Mouse (Mus musculus): Measurements from ENCODE around the gene Ttc38. TPM values are rescaled to one million over a fixed set of nuclear protein-coding genes. Genes with fewer than 3 reads are reported as not detected.

Ttc38 gene
- polyA plus RNA-seq, 2 experiments: 5.0 to 6.9 TPM

DNA sequence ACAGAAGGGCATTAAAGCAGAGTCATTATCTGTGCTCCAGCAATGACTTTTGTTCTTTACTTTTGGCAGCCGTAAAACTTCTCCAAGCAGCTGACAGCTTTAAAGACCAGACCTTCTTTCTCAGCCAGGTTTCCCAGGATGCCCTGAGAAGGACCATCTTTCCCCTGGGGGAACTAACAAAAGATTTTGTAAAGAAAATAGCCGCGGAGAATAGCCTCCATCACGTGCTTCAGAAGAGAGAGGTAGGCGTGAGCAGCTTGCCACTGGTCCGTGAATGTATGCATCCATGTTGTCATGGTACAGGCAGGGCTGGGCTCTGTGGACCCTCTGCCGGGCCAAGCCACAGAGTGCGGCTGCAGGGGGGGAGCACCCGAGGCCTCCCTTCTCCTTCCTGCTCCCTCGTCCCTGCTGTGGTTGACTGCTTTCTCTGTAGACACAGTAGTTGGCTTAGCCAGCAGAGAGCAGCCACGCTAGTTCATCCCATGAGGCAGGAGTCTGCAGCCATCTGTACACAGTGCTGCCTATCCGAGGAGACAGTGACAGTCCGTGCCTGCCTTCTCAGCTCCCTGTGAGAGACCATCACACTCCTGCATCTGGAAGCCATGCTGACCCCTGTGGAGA, 60.5 kb downstream of the Ttc38 start:
- H3K4me1 ChIP-seq (ENCODE audit: control insufficient read depth, insufficient read depth, low read length): no peaks in the 10 kb centered on the region
- ATAC-seq (ENCODE audit: low FRiP score, low read depth) (no peak), DNase-seq (ENCODE audit: low spot score) (no peak)
- no peak overlapping the region for H3K27ac ChIP-seq (replicated peaks; ENCODE audit: low read depth, low read length)
- H3K36me3 ChIP-seq (ENCODE audit: control insufficient read depth, insufficient read depth, low read length): peaks cover 87% of the 10 kb centered on the region
- H3K9me3 ChIP-seq (ENCODE audit: control insufficient read depth, low read length): no peaks in the 10 kb centered on the region
- H3K9ac ChIP-seq (ENCODE audit: low read depth, low read length, severe bottlenecking): no peak overlapping the region
- no peak for TF ChIP-seq POLR2A (IDR thresholded peaks at IDR 0.05; ENCODE audit: borderline replicate concordance, extremely low read depth, insufficient read depth, insufficient read length)
- no peak overlapping the region for H3K4me3 ChIP-seq (replicated peaks; ENCODE audit: low read length)
- H3K27me3 ChIP-seq (ENCODE audit: control insufficient read depth, insufficient read depth, low read length): no peaks in the 10 kb centered on the region
- WGBS: 85% methylated on average over 13 of the region's 13 CpGs
- H3K4me2 ChIP-seq (replicated peaks; ENCODE audit: low read depth, low read length, severe bottlenecking): no peak overlapping the region

GRCm38 (mm10) chr15:85893871-85894270, 61.8 kb downstream of the Ttc38 start:
- no peak for TF ChIP-seq POLR2A (IDR thresholded peaks at IDR 0.05; ENCODE audit: borderline replicate concordance, extremely low read depth, insufficient read depth, insufficient read length)
- ATAC-seq (ENCODE audit: low FRiP score, low read depth) (no peak), DNase-seq (ENCODE audit: low spot score) (no peak)
- Histone ChIP-seq H3K9me3 (ENCODE audit: control insufficient read depth, low read length) (no peaks in the 10 kb centered on the region), H3K36me3 (ENCODE audit: control insufficient read depth, insufficient read depth, low read length) (peaks cover 88% of the 10 kb centered on the region), H3K27me3 (ENCODE audit: control insufficient read depth, insufficient read depth, low read length) (no peaks in the 10 kb centered on the region), H3K4me1 (ENCODE audit: control insufficient read depth, insufficient read depth, low read length) (no peaks in the 10 kb centered on the region), H3K27ac (replicated peaks; ENCODE audit: low read depth, low read length) (no peak overlapping the region), H3K4me2 (replicated peaks; ENCODE audit: low read depth, low read length, severe bottlenecking) (no peak overlapping the region), H3K9ac (ENCODE audit: low read depth, low read length, severe bottlenecking) (no peak overlapping the region), H3K4me3 (replicated peaks; ENCODE audit: low read length) (no peak overlapping the region)
- WGBS: 89% methylated on average over 7 of the region's 7 CpGs

DNA sequence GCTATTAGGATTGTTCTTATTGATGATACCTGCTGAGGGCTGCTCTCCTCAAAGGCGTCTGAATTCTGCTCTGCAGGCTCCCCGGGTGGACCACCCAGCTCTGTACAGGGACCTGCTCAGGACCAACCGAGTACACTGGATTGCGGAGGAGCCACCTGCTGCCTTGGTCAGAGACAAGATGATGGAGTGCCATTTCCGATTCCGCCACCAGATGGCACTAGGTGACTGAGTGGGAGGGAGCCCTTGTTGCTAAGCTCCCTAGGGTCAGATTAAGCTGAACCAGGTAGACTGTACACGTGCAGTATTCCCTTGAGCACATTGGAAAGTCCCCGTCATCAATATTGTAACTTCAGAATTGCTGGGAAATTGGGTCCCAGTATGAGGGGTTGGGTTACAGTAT, 64.2 kb downstream of the Ttc38 start:
- 21% methylated on average over 8 of the region's 8 CpGs for WGBS
- no peak overlapping the region for H3K4me2 ChIP-seq (replicated peaks; ENCODE audit: low read depth, low read length, severe bottlenecking)
- peak; percentile 69 for DNase-seq (ENCODE audit: low spot score)
- TF ChIP-seq POLR2A (IDR thresholded peaks at IDR 0.05; ENCODE audit: borderline replicate concordance, extremely low read depth, insufficient read depth, insufficient read length): no peak
- H3K9me3 ChIP-seq (ENCODE audit: control insufficient read depth, low read length): no peaks in the 10 kb centered on the region
- no peak overlapping the region for H3K9ac ChIP-seq (ENCODE audit: low read depth, low read length, severe bottlenecking)
- H3K4me1 ChIP-seq (ENCODE audit: control insufficient read depth, insufficient read depth, low read length): no peaks in the 10 kb centered on the region
- peaks cover 75% of the 10 kb centered on the region for H3K36me3 ChIP-seq (ENCODE audit: control insufficient read depth, insufficient read depth, low read length)
- H3K27me3 ChIP-seq (ENCODE audit: control insufficient read depth, insufficient read depth, low read length): no peaks in the 10 kb centered on the region
- ATAC-seq (ENCODE audit: low FRiP score, low read depth): no peak; the same call in 1 of the 2 replicates
- no peak overlapping the region for H3K4me3 ChIP-seq (replicated peaks; ENCODE audit: low read length)
- H3K27ac ChIP-seq (replicated peaks; ENCODE audit: low read depth, low read length): no peak overlapping the region

- Histone ChIP-seq H3K27me3 (ENCODE audit: control insufficient read depth, insufficient read depth, low read length) (no peaks in the 10 kb centered on the region), H3K4me1 (ENCODE audit: control insufficient read depth, insufficient read depth, low read length) (no peaks in the 10 kb centered on the region), H3K27ac (replicated peaks; ENCODE audit: low read depth, low read length) (no peak overlapping the region), H3K9ac (ENCODE audit: low read depth, low read length, severe bottlenecking) (no peak overlapping the region), H3K4me2 (replicated peaks; ENCODE audit: low read depth, low read length, severe bottlenecking) (no peak overlapping the region), H3K4me3 (replicated peaks; ENCODE audit: low read length) (no peak overlapping the region), H3K36me3 (ENCODE audit: control insufficient read depth, insufficient read depth, low read length) (peaks cover 69% of the 10 kb centered on the region), H3K9me3 (ENCODE audit: control insufficient read depth, low read length) (no peaks in the 10 kb centered on the region)
- TF ChIP-seq POLR2A (IDR thresholded peaks at IDR 0.05; ENCODE audit: borderline replicate concordance, extremely low read depth, insufficient read depth, insufficient read length): no peak
- no peak for DNase-seq (ENCODE audit: low spot score)
- no peak for ATAC-seq (ENCODE audit: low FRiP score, low read depth)
- WGBS: 82% methylated on average over 10 of the region's 10 CpGs
Observed at GRCm38 (mm10) chr15:85897113-85897512, 65.0 kb downstream of the Ttc38 start.

- Histone ChIP-seq H3K9ac (ENCODE audit: low read depth, low read length, severe bottlenecking) (no peak overlapping the region), H3K36me3 (ENCODE audit: control insufficient read depth, insufficient read depth, low read length) (peaks cover 46% of the 10 kb centered on the region), H3K27me3 (ENCODE audit: control insufficient read depth, insufficient read depth, low read length) (no peaks in the 10 kb centered on the region), H3K9me3 (ENCODE audit: control insufficient read depth, low read length) (no peaks in the 10 kb centered on the region), H3K4me3 (replicated peaks; ENCODE audit: low read length) (no peak overlapping the region), H3K27ac (replicated peaks; ENCODE audit: low read depth, low read length) (no peak overlapping the region), H3K4me2 (replicated peaks; ENCODE audit: low read depth, low read length, severe bottlenecking) (no peak overlapping the region), H3K4me1 (ENCODE audit: control insufficient read depth, insufficient read depth, low read length) (no peaks in the 10 kb centered on the region)
- 74% methylated on average over 6 of the region's 6 CpGs for WGBS
- no peak for ATAC-seq (ENCODE audit: low FRiP score, low read depth)
- no peak for TF ChIP-seq POLR2A (IDR thresholded peaks at IDR 0.05; ENCODE audit: borderline replicate concordance, extremely low read depth, insufficient read depth, insufficient read length)
- DNase-seq (ENCODE audit: low spot score): no peak
Observed at GRCm38 (mm10) chr15:85899396-85899795, 67.3 kb downstream of the Ttc38 start.

Measured in limb, embryonic 14.5 days (tissue).